Mouse (Mus musculus): Measurements from ENCODE around the gene Acap2. TPM values are rescaled to one million over a fixed set of nuclear protein-coding genes. Genes with fewer than 3 reads are reported as not detected.

The Acap2 gene
- polyA plus RNA-seq (2012; rRNA removed), result 36.9 and 38.9 TPM in 2 replicates

DNA sequence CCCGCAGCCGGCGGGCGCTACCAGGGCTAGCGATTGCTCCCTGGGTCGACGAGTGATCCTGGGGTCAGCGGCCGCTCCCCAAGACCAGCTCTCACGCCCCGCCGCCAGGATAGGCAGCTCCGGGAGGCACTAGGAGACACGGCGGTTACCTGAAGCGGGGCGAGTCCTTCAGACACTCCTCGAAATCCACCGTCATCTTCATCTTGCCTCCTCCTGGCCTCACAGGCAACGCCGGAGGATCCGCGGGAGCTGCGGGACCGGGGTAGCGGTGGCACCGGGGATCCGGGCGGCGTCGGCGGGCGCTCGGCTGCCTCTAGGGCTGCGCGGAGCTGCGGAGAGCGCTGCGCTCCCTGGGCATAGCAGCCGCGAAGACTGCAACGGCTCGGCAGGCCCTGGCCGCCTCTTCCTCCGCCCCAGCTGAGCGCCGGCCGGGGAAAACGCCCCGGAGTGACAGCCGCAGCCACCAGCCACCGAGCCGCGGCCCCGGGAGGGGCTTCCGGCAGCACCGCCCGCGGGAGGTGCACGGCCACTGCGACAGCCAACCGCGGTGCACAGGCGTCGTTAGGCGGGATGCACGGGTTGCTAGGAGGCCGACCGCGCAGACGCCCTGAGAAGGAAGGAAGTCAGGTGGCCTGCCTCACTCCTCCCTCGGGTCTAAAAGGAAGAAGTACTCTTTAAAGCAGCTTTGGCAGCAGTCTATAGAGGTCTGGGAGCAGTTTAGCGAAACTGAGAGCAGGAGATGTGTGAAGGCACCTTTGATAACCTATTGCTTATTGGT lies at the start of gene Acap2:
Gene Acap2, minus strand, starts transcription at position 456 of the 778 bp plus-strand sequence.
- TF ChIP-seq CTCF (IDR thresholded peaks at IDR 0.05; ENCODE audit: borderline replicate concordance, insufficient read depth, low read depth, low read length) (no peak), POLR2A (IDR thresholded peaks at IDR 0.05; ENCODE audit: borderline replicate concordance, insufficient read depth, low read length) (peak; percentile 92)
- under 1% methylated on average over 73 of the region's 73 CpGs for WGBS
- H3K4me1 ChIP-seq (ENCODE audit: control insufficient read depth, insufficient read depth, low read length), result peaks cover 8% of the 10 kb centered on the region
- peak within 1 kb of the TSS; percentile 70 for H3K4me3 ChIP-seq (replicated peaks; ENCODE audit: insufficient read depth, low read depth, low read length)
- no peaks in the 10 kb centered on the region for H3K27me3 ChIP-seq (ENCODE audit: control insufficient read depth, insufficient read depth, low read length)
- DNase-seq, result peak; percentile 97 to 99
- H3K27ac ChIP-seq (ENCODE audit: insufficient read depth, low read length), result peak within 1 kb of the TSS; percentile 77

DNA sequence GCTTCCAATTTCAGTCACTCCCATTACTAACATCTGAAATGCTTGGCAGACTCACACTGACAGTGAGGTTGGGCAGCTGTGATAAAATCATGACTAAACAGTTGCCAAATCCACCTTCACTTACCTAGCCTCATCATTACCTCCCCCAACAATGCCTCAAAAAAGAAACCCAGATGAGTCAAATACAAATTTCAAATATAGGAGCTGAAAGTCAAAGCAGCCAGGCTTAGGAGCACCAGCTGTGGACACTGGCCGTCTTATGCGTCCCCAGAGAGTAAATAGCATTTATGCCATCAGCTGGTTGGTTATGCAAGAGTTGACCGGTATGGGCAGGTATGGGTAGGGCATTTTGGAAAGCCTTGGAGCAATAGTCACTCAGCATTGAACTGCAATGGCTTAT lies 48.4 kb upstream of the Acap2 start:
- Histone ChIP-seq H3K4me3 (replicated peaks; ENCODE audit: insufficient read depth, low read depth, low read length) (no peak overlapping the region), H3K4me1 (ENCODE audit: control insufficient read depth, insufficient read depth, low read length) (no peaks in the 10 kb centered on the region), H3K27ac (ENCODE audit: insufficient read depth, low read length) (no peak overlapping the region), H3K27me3 (ENCODE audit: control insufficient read depth, insufficient read depth, low read length) (no peaks in the 10 kb centered on the region)
- no peak for DNase-seq
- 78% methylated on average over 3 of the region's 3 CpGs for WGBS
- TF ChIP-seq POLR2A (IDR thresholded peaks at IDR 0.05; ENCODE audit: borderline replicate concordance, insufficient read depth, low read length), result no peak

DNA sequence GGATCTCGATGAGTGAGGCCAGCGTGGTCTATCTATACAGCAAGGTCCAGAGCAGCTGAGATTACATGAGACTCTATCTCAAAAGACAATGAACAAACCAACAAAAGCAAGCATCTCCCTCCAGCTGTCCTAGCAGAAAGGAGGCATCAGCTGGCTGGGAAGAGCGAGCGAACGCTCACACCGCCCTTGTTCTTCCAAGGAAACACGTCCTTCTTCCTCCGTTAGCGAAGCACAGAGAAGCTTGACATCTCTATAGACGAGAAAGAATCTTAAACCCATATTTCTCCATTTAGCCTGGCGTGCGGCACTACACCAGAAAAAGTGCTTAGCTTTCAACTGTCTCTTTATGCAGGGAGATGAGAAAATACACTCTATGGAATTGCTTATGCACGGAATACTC lies 47.7 kb upstream of the Acap2 start:
- Histone ChIP-seq H3K4me3 (replicated peaks; ENCODE audit: insufficient read depth, low read depth, low read length) (no peak overlapping the region), H3K27me3 (ENCODE audit: control insufficient read depth, insufficient read depth, low read length) (no peaks in the 10 kb centered on the region), H3K27ac (ENCODE audit: insufficient read depth, low read length) (no peak overlapping the region), H3K4me1 (ENCODE audit: control insufficient read depth, insufficient read depth, low read length) (no peaks in the 10 kb centered on the region)
- no peak for DNase-seq
- WGBS, result 90% methylated on average over 13 of the region's 13 CpGs
- no peak for TF ChIP-seq POLR2A (IDR thresholded peaks at IDR 0.05; ENCODE audit: borderline replicate concordance, insufficient read depth, low read length)
- TF ChIP-seq CTCF (IDR thresholded peaks at IDR 0.05; ENCODE audit: borderline replicate concordance, insufficient read depth, low read depth, low read length), result no peak

DNA sequence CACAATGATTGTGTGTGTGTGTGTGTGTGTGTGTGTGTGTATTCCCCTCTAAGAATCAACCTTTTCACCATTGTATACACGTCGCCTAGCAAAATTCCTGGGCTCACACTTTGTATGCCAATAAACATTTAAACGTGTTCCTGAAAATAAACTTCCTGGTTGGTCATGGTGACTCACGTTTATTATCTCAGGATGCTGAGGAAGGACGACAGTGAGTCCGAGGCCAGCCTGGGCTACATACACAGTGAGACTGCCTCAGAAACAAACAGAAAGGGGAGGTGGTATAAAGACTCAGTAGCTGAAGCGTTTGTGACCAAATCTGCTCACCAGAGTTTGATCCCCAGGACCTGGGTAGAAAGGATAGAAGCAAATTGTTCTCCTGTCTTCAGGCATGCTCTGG lies 46.4 kb upstream of the Acap2 start:
- no peak for TF ChIP-seq POLR2A (IDR thresholded peaks at IDR 0.05; ENCODE audit: borderline replicate concordance, insufficient read depth, low read length)
- no peak for TF ChIP-seq CTCF (IDR thresholded peaks at IDR 0.05; ENCODE audit: borderline replicate concordance, insufficient read depth, low read depth, low read length)
- DNase-seq, result no peak
- Histone ChIP-seq H3K27ac (ENCODE audit: insufficient read depth, low read length) (no peak overlapping the region), H3K4me3 (replicated peaks; ENCODE audit: insufficient read depth, low read depth, low read length) (no peak overlapping the region), H3K4me1 (ENCODE audit: control insufficient read depth, insufficient read depth, low read length) (peaks cover 6% of the 10 kb centered on the region; the same call in 1 of the 2 replicates), H3K27me3 (ENCODE audit: control insufficient read depth, insufficient read depth, low read length) (no peaks in the 10 kb centered on the region)
- WGBS, result 87% methylated on average over 7 of the region's 7 CpGs

DNA sequence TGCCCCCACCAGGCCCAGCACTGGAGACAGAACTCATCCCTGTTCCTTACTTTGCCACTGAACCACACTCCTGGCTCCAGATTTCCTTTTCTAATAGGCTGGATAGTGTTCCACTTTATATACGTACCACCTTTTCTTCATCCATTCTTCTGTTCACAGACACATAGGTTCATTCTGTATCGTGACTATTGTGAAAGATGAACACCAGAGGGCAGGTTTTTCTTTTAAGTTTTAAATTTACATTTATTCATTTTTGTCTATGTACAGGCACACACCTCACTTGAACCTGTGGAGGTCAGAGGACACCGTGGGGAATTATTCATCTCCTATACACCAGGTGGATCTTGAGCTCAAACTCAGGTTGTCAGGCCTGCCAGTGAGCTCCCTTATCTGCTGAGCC lies 43.0 kb upstream of the Acap2 start:
- TF ChIP-seq POLR2A (IDR thresholded peaks at IDR 0.05; ENCODE audit: borderline replicate concordance, insufficient read depth, low read length) (no peak), CTCF (IDR thresholded peaks at IDR 0.05; ENCODE audit: borderline replicate concordance, insufficient read depth, low read depth, low read length) (no peak)
- Histone ChIP-seq H3K4me1 (ENCODE audit: control insufficient read depth, insufficient read depth, low read length) (peaks cover 6% of the 10 kb centered on the region; the same call in 1 of the 2 replicates), H3K4me3 (replicated peaks; ENCODE audit: insufficient read depth, low read depth, low read length) (no peak overlapping the region), H3K27me3 (ENCODE audit: control insufficient read depth, insufficient read depth, low read length) (no peaks in the 10 kb centered on the region), H3K27ac (ENCODE audit: insufficient read depth, low read length) (no peak overlapping the region)
- no peak for DNase-seq
- WGBS, result 90% methylated on average over 3 of the region's 3 CpGs

DNA sequence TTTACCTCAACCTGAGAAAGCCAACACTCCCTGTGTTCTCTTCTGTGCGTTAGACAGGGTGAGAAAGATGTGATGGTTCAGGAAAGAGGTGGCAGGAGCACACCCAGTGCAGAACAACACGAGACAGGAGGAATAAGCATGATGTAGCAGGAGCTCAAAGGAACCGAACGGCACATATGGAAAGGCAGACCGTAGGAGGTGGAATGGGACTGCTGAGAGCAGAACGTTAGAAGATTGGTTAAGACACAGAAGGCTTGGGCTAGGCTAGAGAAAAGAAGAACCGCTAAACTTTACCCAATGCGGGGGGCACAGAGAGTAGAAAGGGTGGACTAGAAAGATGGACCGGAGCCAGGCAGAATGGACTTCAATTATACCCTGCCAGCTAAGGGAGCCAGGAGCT lies 40.4 kb upstream of the Acap2 start:
- TF ChIP-seq POLR2A (IDR thresholded peaks at IDR 0.05; ENCODE audit: borderline replicate concordance, insufficient read depth, low read length), result no peak
- TF ChIP-seq CTCF (IDR thresholded peaks at IDR 0.05; ENCODE audit: borderline replicate concordance, insufficient read depth, low read depth, low read length), result no peak
- Histone ChIP-seq H3K27me3 (ENCODE audit: control insufficient read depth, insufficient read depth, low read length) (no peaks in the 10 kb centered on the region), H3K4me1 (ENCODE audit: control insufficient read depth, insufficient read depth, low read length) (peaks cover 6% of the 10 kb centered on the region; the same call in 1 of the 2 replicates), H3K27ac (ENCODE audit: insufficient read depth, low read length) (no peak overlapping the region), H3K4me3 (replicated peaks; ENCODE audit: insufficient read depth, low read depth, low read length) (no peak overlapping the region)
- no peak for DNase-seq
- 71% methylated on average over 9 of the region's 9 CpGs for WGBS

DNA sequence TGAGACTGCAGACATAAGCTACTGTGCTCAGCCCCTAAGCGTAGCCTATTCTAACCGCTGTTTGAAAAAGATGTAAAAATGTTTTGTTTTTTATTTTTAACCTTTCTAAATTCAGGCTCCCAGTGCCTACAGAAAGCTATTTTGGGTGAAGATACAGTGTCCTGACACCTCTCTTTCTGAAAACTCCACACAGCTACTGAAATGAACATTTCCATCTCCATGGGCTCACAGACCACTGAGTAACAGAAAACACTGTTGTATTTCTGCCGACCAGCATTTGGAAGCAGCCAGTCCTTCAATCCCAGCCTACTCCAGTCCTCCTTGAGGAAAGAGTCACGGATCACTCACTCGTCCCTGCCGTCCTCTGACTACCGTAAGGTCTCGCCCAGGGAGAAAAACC lies 39.5 kb upstream of the Acap2 start:
- WGBS, result 97% methylated on average over 8 of the region's 8 CpGs
- TF ChIP-seq POLR2A (IDR thresholded peaks at IDR 0.05; ENCODE audit: borderline replicate concordance, insufficient read depth, low read length) (no peak), CTCF (IDR thresholded peaks at IDR 0.05; ENCODE audit: borderline replicate concordance, insufficient read depth, low read depth, low read length) (no peak)
- no peak for DNase-seq
- Histone ChIP-seq H3K27ac (ENCODE audit: insufficient read depth, low read length) (no peak overlapping the region), H3K4me3 (replicated peaks; ENCODE audit: insufficient read depth, low read depth, low read length) (no peak overlapping the region), H3K4me1 (ENCODE audit: control insufficient read depth, insufficient read depth, low read length) (peaks cover 7% of the 10 kb centered on the region), H3K27me3 (ENCODE audit: control insufficient read depth, insufficient read depth, low read length) (no peaks in the 10 kb centered on the region)

DNA sequence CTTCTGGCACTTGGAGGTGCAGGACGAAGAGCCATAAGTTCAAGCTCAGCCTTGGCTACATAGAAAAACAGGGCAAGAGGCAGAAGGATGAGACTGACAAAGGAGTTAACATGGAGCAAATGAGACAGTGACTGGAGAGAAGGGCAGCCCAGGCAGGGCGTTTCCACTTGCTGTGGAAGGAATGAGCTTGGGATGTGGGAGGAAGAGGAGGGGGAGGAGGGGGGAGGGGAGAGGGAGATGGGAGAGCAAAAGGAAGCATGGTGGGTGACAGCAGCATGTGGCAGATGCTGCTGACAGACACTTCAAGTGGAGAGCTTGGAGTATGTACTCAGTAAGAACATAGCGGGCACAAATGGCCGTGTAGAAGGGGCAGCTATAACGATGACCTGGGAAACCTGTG lies 37.2 kb upstream of the Acap2 start:
- 74% methylated on average over 5 of the region's 5 CpGs for WGBS
- TF ChIP-seq CTCF (IDR thresholded peaks at IDR 0.05; ENCODE audit: borderline replicate concordance, insufficient read depth, low read depth, low read length), result no peak
- TF ChIP-seq POLR2A (IDR thresholded peaks at IDR 0.05; ENCODE audit: borderline replicate concordance, insufficient read depth, low read length), result no peak

More for the DNA sequence above, 37.2 kb upstream of the Acap2 start:
- H3K4me1 ChIP-seq (ENCODE audit: control insufficient read depth, insufficient read depth, low read length), result peaks cover 7% of the 10 kb centered on the region
- DNase-seq, result no peak
- no peak overlapping the region for H3K4me3 ChIP-seq (replicated peaks; ENCODE audit: insufficient read depth, low read depth, low read length)
- H3K27ac ChIP-seq (ENCODE audit: insufficient read depth, low read length), result no peak overlapping the region
- no peaks in the 10 kb centered on the region for H3K27me3 ChIP-seq (ENCODE audit: control insufficient read depth, insufficient read depth, low read length)

Data from cerebellum, adult 2 months (tissue).